29 mouse cellular contexts compared by ENCODE assay signal in genomic region chr11:91196351-91196750, GRCm38 (mm10).
DNase-seq lines count a peak whose midpoint lies in the region; ATAC-seq and TF ChIP-seq lines count a peak whose summit lies in the region.
"Had no signal": no experiment of that assay in that cellular context is flagged by ENCODE, and none has a peak within 500 bp of the region (broad histone marks: within the 10 kb centered on the region; RNA-seq: fewer than 3 reads in every experiment).

No protein-coding gene starts in this region.

- H3K9ac ChIP-seq in midbrain, embryonic 13.5 days (replicated peaks) = no peak overlapping the region
- H3K9ac ChIP-seq: embryonic facial prominence, embryonic 12.5 days; embryonic facial prominence, embryonic 15.5 days; forebrain, embryonic 12.5 days; heart, embryonic 13.5 days; hindbrain, embryonic 12.5 days; hindbrain, embryonic 15.5 days; intestine, embryonic 15.5 days had no signal

- 19% methylated on average over 6 of the region's 6 CpGs for WGBS in midbrain, embryonic 10.5 days
- 12% methylated on average over 6 of the region's 6 CpGs for WGBS in midbrain, embryonic 13.5 days

- TF ChIP-seq POLR2A in brain, embryonic 14.5 days (IDR thresholded peaks at IDR 0.05; ENCODE audit: borderline replicate concordance, extremely low read depth, insufficient read depth, insufficient read length, poor library complexity, severe bottlenecking) = no peak

- no peaks in the 10 kb centered on the region for H3K36me3 ChIP-seq in midbrain, embryonic 10.5 days
- H3K36me3 ChIP-seq in midbrain, embryonic 13.5 days = no peaks in the 10 kb centered on the region
- H3K36me3 ChIP-seq: embryonic facial prominence, embryonic 12.5 days; embryonic facial prominence, embryonic 15.5 days; forebrain, embryonic 12.5 days; G1E; heart, embryonic 10.5 days; heart, embryonic 13.5 days; hindbrain, embryonic 12.5 days; hindbrain, embryonic 15.5 days; intestine, embryonic 15.5 days had no signal

- no peaks in the 10 kb centered on the region for H3K27me3 ChIP-seq in midbrain, embryonic 10.5 days (ENCODE audit: low read depth, poor library complexity, severe bottlenecking)
- no peaks in the 10 kb centered on the region for H3K27me3 ChIP-seq in midbrain, embryonic 13.5 days
- H3K27me3 ChIP-seq: CH12.LX; embryonic facial prominence, embryonic 12.5 days; embryonic facial prominence, embryonic 15.5 days; forebrain, embryonic 12.5 days; heart, embryonic 13.5 days; hindbrain, embryonic 12.5 days; hindbrain, embryonic 15.5 days; intestine, embryonic 15.5 days; Patski had no signal

- H3K27ac ChIP-seq in midbrain, embryonic 10.5 days (replicated peaks) = 0 out of 2 replicates have a peak overlapping the region, but pooled peaks have one; percentile 3
- H3K27ac ChIP-seq in midbrain, embryonic 13.5 days = no peak overlapping the region
- H3K27ac ChIP-seq: embryonic facial prominence, embryonic 12.5 days; embryonic facial prominence, embryonic 15.5 days; forebrain, embryonic 12.5 days; heart, adult 2 months; heart, embryonic 10.5 days; heart, embryonic 13.5 days; hindbrain, embryonic 12.5 days; hindbrain, embryonic 15.5 days; intestine, embryonic 15.5 days had no signal

- no peak for ATAC-seq in midbrain, embryonic 13.5 days
- ATAC-seq: forebrain, embryonic 16.5 days; intestine, embryonic 15.5 days; Patski had no signal

- H3K4me1 ChIP-seq in midbrain, embryonic 10.5 days = peaks cover 11% of the 10 kb centered on the region
- H3K4me1 ChIP-seq in midbrain, embryonic 13.5 days (replicated peaks) = peaks cover 9% of the 10 kb centered on the region
- H3K4me1 ChIP-seq: embryonic facial prominence, embryonic 12.5 days; embryonic facial prominence, embryonic 15.5 days; heart, embryonic 10.5 days; heart, embryonic 13.5 days; hindbrain, embryonic 15.5 days; intestine, embryonic 15.5 days had no signal

- no peak overlapping the region for H3K4me2 ChIP-seq in midbrain, embryonic 13.5 days (replicated peaks)
- H3K4me2 ChIP-seq: embryonic facial prominence, embryonic 12.5 days; embryonic facial prominence, embryonic 15.5 days; forebrain, embryonic 12.5 days; heart, embryonic 13.5 days; hindbrain, embryonic 12.5 days; hindbrain, embryonic 15.5 days; intestine, embryonic 15.5 days had no signal

- no peak overlapping the region for H3K4me3 ChIP-seq in midbrain, embryonic 10.5 days
- H3K4me3 ChIP-seq in midbrain, embryonic 13.5 days (replicated peaks) = no peak overlapping the region
- H3K4me3 ChIP-seq: embryonic facial prominence, embryonic 12.5 days; embryonic facial prominence, embryonic 15.5 days; forebrain, embryonic 12.5 days; heart, adult 2 months; heart, embryonic 10.5 days; heart, embryonic 13.5 days; hindbrain, embryonic 12.5 days; hindbrain, embryonic 15.5 days; intestine, embryonic 15.5 days had no signal

- H3K9me3 ChIP-seq in midbrain, embryonic 10.5 days (replicated peaks) = no peaks in the 10 kb centered on the region
- H3K9me3 ChIP-seq in midbrain, embryonic 13.5 days = no peaks in the 10 kb centered on the region
- H3K9me3 ChIP-seq: embryonic facial prominence, embryonic 12.5 days; embryonic facial prominence, embryonic 15.5 days; forebrain, embryonic 12.5 days; heart, embryonic 10.5 days; heart, embryonic 13.5 days; hindbrain, embryonic 12.5 days; hindbrain, embryonic 15.5 days; intestine, embryonic 15.5 days had no signal

- DNase-seq in embryo, embryonic 11 days = peak; percentile 6
- no peak for DNase-seq in embryo, embryonic 9.5 days (ENCODE audit: extremely low spot score)
- DNase-seq in midbrain, embryonic 10.5 days (ENCODE audit: low spot score) = no peak
- peak; percentile 28 for DNase-seq in brain, embryonic 14.5 days (ENCODE audit: low read depth)
- peak; percentile 83 for DNase-seq in retina, postnatal 1 day
- DNase-seq in thymus, postnatal 36 days = no peak
- DNase-seq: adrenal gland, postnatal 10 days; B cell, adult 2 months; cerebellum, adult 11-12 months; cerebellum, adult 8-10 months; cerebellum, postnatal 14 days; gastrocnemius, postnatal 10 days; gastrocnemius, postnatal 36 days; heart, adult 2 months; heart, postnatal 14 days; heart, postnatal 4 days had no signal

- no peak for TF ChIP-seq CTCF in brain, embryonic 14.5 days (IDR thresholded peaks at IDR 0.05; ENCODE audit: borderline replicate concordance, extremely low read depth, insufficient read depth, insufficient read length)

Comparison
In these comparisons a context has a peak if more than half of its experiments do, and no peak if none do; other contexts are left out.
1. DNase-seq: peak in embryo, embryonic 11 days (single experiment), brain, embryonic 14.5 days (single experiment) and retina, postnatal 1 day (single experiment); none in embryo, embryonic 9.5 days (single experiment), midbrain, embryonic 10.5 days (single experiment) and thymus, postnatal 36 days (0 of 2).